Mouse (Mus musculus) cerebellum, adult 2 months (tissue): ENCODE data around the gene Klrb1f.

ENCODE experiments used
- CTCF ChIP-seq: fragments of 200-500 bp; IDR thresholded peaks from 2 replicates; pipeline ENCODE4 v1.5.1; 2011; ENCODE audit warnings: low read depth, mild to moderate bottlenecking, control low read depth, low read length, moderate library complexity, borderline replicate concordance; ENCODE audit not compliant: insufficient read depth
- POLR2A ChIP-seq: fragments of 200-500 bp; IDR thresholded peaks from 2 replicates; pipeline ENCODE4 v1.6.1; 2011; ENCODE audit warnings: low read length, control low read depth, borderline replicate concordance; ENCODE audit not compliant: insufficient read depth

DNA sequence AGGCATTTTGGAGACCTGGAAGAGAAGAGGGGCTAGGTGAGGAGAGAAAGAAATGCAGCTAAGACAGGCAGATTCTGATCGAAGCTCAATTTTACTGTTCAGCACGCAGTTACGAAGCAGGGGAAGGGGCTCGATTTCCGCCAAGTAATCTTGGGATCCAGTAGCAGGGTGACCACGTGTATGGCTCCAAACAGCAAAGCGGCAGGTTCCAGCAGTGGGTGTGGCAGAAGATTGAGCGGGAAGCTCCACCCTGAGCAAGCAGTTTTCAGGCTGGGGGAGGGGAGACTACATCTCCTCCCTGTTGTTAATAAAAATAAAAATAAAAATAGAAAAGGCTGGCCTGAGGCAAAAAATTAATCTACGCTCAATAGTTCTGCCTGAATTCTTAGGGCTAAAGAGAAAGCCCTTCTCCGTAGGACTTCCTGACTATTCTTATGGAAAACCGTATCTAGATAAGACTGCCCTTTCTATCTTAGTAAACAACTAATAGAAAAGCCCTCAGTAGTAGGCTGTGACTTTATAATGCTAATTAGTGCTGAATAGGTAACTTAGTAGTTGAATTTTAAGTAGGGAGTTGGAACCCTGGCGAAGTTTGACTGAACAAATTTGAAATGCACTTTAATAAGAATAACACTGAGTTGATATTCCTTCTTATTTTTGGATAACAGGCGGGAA lies 48.8 kb upstream of the Klrb1f start:
- no peak for TF ChIP-seq CTCF
- TF ChIP-seq POLR2A, result no peak
